Mouse (Mus musculus): ENCODE results near the gene Hist1h2af. TPM values are rescaled to one million over a fixed set of nuclear protein-coding genes. Genes with fewer than 3 reads are reported as not detected.
A peak's percentile ranks its signal among the peaks of the same experiment; 100 is the strongest.
"Not testable (repeated sequence)": the region's sequence is repeated elsewhere in the genome, so short reads cannot be mapped to it uniquely, and the experiment has no call there.

The Hist1h2af gene
- total RNA-seq, 1 experiment: 1,402 TPM

GRCm38 (mm10) chr13:23556906-23557305 is 23.2 kb downstream of the Hist1h2af start:
- TF ChIP-seq MAFK (IDR thresholded peaks at IDR 0.05; ENCODE audit: insufficient read depth, low read depth, low read length) (no peak), ZC3H11A (IDR thresholded peaks at IDR 0.05; ENCODE audit: borderline replicate concordance, low read depth, low read length) (no peak), HCFC1 (IDR thresholded peaks at IDR 0.05; ENCODE audit: borderline replicate concordance, insufficient read depth, low read length) (no peak), ZNF384 (IDR thresholded peaks at IDR 0.05; ENCODE audit: low read depth, low read length) (no peak)
- H3K27ac ChIP-seq (ENCODE audit: insufficient read depth, low read depth, low read length, poor library complexity, severe bottlenecking): peak overlapping the region; percentile 62; the same call in 1 of the 2 replicates
- H3K9ac ChIP-seq (ENCODE audit: insufficient read depth, low read depth, low read length, poor library complexity, severe bottlenecking): peak overlapping the region; percentile 43; the same call in 1 of the 2 replicates
- no peak overlapping the region for H3K4me3 ChIP-seq (ENCODE audit: insufficient read depth in 1 of 2, low read depth in 1 of 2, low read length in 2 of 2, poor library complexity in 1 of 2, severe bottlenecking in 1 of 2)
- in situ Hi-C loops (cut with MboI; ENCODE audit: low sequenced_read_pairs in 2 of 2, unreplicated experiment in 2 of 2): loop anchor here (10.0 to 25.0 kb wide), 3 partner anchors 188 to 1820 kb away; partner anchors contain the start of genes Hist1h4j (in 2 of the 2), Hist1h2ag (in 1 of the 2), Hist1h2ah (in 1 of the 2) and Hist1h2bb (in 1 of the 2)
- DNase-seq (ENCODE audit: low read depth, low spot score): no peak
- H3K36me3 ChIP-seq (ENCODE audit: control insufficient read depth, insufficient read depth, low read length, poor library complexity, severe bottlenecking): no peaks in the 10 kb centered on the region
- 0 out of 4 replicates have a peak, but pooled peaks cover 0 to 2% of the 10 kb centered on the region in 2 experiments for H3K4me1 ChIP-seq (ENCODE audit: control insufficient read depth in 2 of 2, insufficient read depth in 2 of 2, low read length in 2 of 2, poor library complexity in 1 of 2)
- H3K9me3 ChIP-seq (ENCODE audit: control insufficient read depth, insufficient read depth, low read depth, low read length): no peaks in the 10 kb centered on the region

- H3K4me3 ChIP-seq (ENCODE audit: insufficient read depth in 1 of 2, low read depth in 1 of 2, low read length in 2 of 2, poor library complexity in 1 of 2, severe bottlenecking in 1 of 2); H3K9me3 ChIP-seq (ENCODE audit: control insufficient read depth, insufficient read depth, low read depth, low read length); DNase-seq (ENCODE audit: low read depth, low spot score); H3K36me3 ChIP-seq (ENCODE audit: control insufficient read depth, insufficient read depth, low read length, poor library complexity, severe bottlenecking); H3K4me1 ChIP-seq (ENCODE audit: control insufficient read depth in 2 of 2, insufficient read depth in 2 of 2, low read length in 2 of 2, poor library complexity in 1 of 2): not testable (repeated sequence)
- peak overlapping the region; percentile 69; the same call in 1 of the 2 replicates for H3K27ac ChIP-seq (ENCODE audit: insufficient read depth, low read depth, low read length, poor library complexity, severe bottlenecking)
- in situ Hi-C loops (cut with MboI; ENCODE audit: low sequenced_read_pairs in 2 of 2, unreplicated experiment in 2 of 2): loop anchor here (25.0 kb wide), 2 partner anchors 1523 to 1823 kb away; partner anchors contain the start of genes Hist1h4j (in 2 of the 2), Hist1h2ag (in 1 of the 2), Hist1h2ah (in 1 of the 2) and Hist1h2bj (in 1 of the 2)
- peak overlapping the region; percentile 48; the same call in 1 of the 2 replicates for H3K9ac ChIP-seq (ENCODE audit: insufficient read depth, low read depth, low read length, poor library complexity, severe bottlenecking)
Measured at GRCm38 (mm10) chr13:23560699-23561098, 27.0 kb downstream of the Hist1h2af start.

GRCm38 (mm10) chr13:23561531-23561882 is 27.8 kb downstream of the Hist1h2af start:
- H3K27ac ChIP-seq (ENCODE audit: insufficient read depth, low read depth, low read length, poor library complexity, severe bottlenecking): peak overlapping the region; percentile 86; the same call in 1 of the 2 replicates
- in situ Hi-C loops (cut with MboI; ENCODE audit: low sequenced_read_pairs in 2 of 2, unreplicated experiment in 2 of 2): loop anchor here (25.0 kb wide), 2 partner anchors 1524 to 1824 kb away; partner anchors contain the start of genes Hist1h4j (in 2 of the 2), Hist1h2ag (in 1 of the 2), Hist1h2ah (in 1 of the 2) and Hist1h2bj (in 1 of the 2)
- DNase-seq (ENCODE audit: low read depth, low spot score); H3K36me3 ChIP-seq (ENCODE audit: control insufficient read depth, insufficient read depth, low read length, poor library complexity, severe bottlenecking); H3K4me1 ChIP-seq (ENCODE audit: control insufficient read depth in 2 of 2, insufficient read depth in 2 of 2, low read length in 2 of 2, poor library complexity in 1 of 2); H3K9me3 ChIP-seq (ENCODE audit: control insufficient read depth, insufficient read depth, low read depth, low read length): not testable (repeated sequence)
- 0 out of 2 replicates have a peak overlapping the region, but pooled peaks have one; percentile 74 for H3K9ac ChIP-seq (ENCODE audit: insufficient read depth, low read depth, low read length, poor library complexity, severe bottlenecking)
- peak overlapping the region; percentile 55 to 65 for H3K4me3 ChIP-seq (ENCODE audit: insufficient read depth in 1 of 2, low read depth in 1 of 2, low read length in 2 of 2, poor library complexity in 1 of 2, severe bottlenecking in 1 of 2)

- TF ChIP-seq HCFC1 (IDR thresholded peaks at IDR 0.05; ENCODE audit: borderline replicate concordance, insufficient read depth, low read length): peak; percentile 41; the same call in 1 of the 2 replicates
- not testable (repeated sequence) for H3K4me1 ChIP-seq (ENCODE audit: control insufficient read depth in 2 of 2, insufficient read depth in 2 of 2, low read length in 2 of 2, poor library complexity in 1 of 2); H3K9me3 ChIP-seq (ENCODE audit: control insufficient read depth, insufficient read depth, low read depth, low read length); H3K36me3 ChIP-seq (ENCODE audit: control insufficient read depth, insufficient read depth, low read length, poor library complexity, severe bottlenecking)
- Histone ChIP-seq H3K27ac (ENCODE audit: insufficient read depth, low read depth, low read length, poor library complexity, severe bottlenecking) (peak within 1 kb of the TSS; percentile 93), H3K4me3 (ENCODE audit: insufficient read depth in 1 of 2, low read depth in 1 of 2, low read length in 2 of 2, poor library complexity in 1 of 2, severe bottlenecking in 1 of 2) (peak within 1 kb of the TSS; percentile 65 to 68), H3K9ac (ENCODE audit: insufficient read depth, low read depth, low read length, poor library complexity, severe bottlenecking) (peak within 1 kb of the TSS; percentile 82)
- in situ Hi-C loops (cut with MboI; ENCODE audit: low sequenced_read_pairs in 2 of 2, unreplicated experiment in 2 of 2): loop anchor here (25.0 kb wide), 2 partner anchors 1525 to 1825 kb away; partner anchors contain the start of genes Hist1h4j (in 2 of the 2), Hist1h2ag (in 1 of the 2), Hist1h2ah (in 1 of the 2) and Hist1h2bj (in 1 of the 2)
- DNase-seq (ENCODE audit: low read depth, low spot score): peak; percentile 93
Measured at GRCm38 (mm10) chr13:23561883-23562659, 28.4 kb downstream of the Hist1h2af start, which contains the start of gene Hist1h3e. Gene Hist1h3e, minus strand, starts transcription at chr13:23562369.
